Mouse (Mus musculus): ENCODE data around the gene Chp2. TPM values are rescaled to one million over a fixed set of nuclear protein-coding genes. Genes with fewer than 3 reads are reported as not detected.

Gene Chp2
- polyA plus RNA-seq, 1 experiment from 2014 or later, result 0.23 TPM

- WGBS, result 30% methylated on average over 21 of the region's 21 CpGs
- no peaks in the 10 kb centered on the region for H3K9me3 ChIP-seq (ENCODE audit: control insufficient read depth, low read length)
- no peaks in the 10 kb centered on the region for H3K27me3 ChIP-seq (ENCODE audit: control insufficient read depth, insufficient read depth, low read length)
- ATAC-seq (ENCODE audit: insufficient number of reproducible peaks, insufficient read depth, low FRiP score, low read depth), result no peak
- H3K9ac ChIP-seq (ENCODE audit: low read length), result no peak overlapping the region
- H3K4me2 ChIP-seq (ENCODE audit: low read length), result peak overlapping the region; percentile 28; the same call in 1 of the 2 replicates
- no peaks in the 10 kb centered on the region for H3K4me1 ChIP-seq (ENCODE audit: control insufficient read depth in 2 of 2, insufficient read depth in 2 of 2, low read length in 2 of 2)
- no peak overlapping the region for H3K27ac ChIP-seq (replicated peaks in 1 of 2; ENCODE audit: control insufficient read depth in 1 of 2, insufficient read depth in 1 of 2, low read depth in 2 of 2, low read length in 2 of 2)
- H3K36me3 ChIP-seq (ENCODE audit: control insufficient read depth, insufficient read depth, low read length), result no peaks in the 10 kb centered on the region
- no peak overlapping the region for H3K4me3 ChIP-seq (ENCODE audit: control insufficient read depth in 1 of 2, insufficient read depth in 1 of 2, low read depth in 1 of 2, low read length in 2 of 2)
These were observed 32.1 kb downstream of the Chp2 start for GRCm38 (mm10) chr7:122251197-122252011.

- Histone ChIP-seq H3K4me1 (ENCODE audit: control insufficient read depth in 2 of 2, insufficient read depth in 2 of 2, low read length in 2 of 2) (no peaks in the 10 kb centered on the region), H3K4me3 (ENCODE audit: control insufficient read depth in 1 of 2, insufficient read depth in 1 of 2, low read depth in 1 of 2, low read length in 2 of 2) (no peak overlapping the region), H3K36me3 (ENCODE audit: control insufficient read depth, insufficient read depth, low read length) (no peaks in the 10 kb centered on the region), H3K9me3 (ENCODE audit: control insufficient read depth, low read length) (no peaks in the 10 kb centered on the region), H3K4me2 (ENCODE audit: low read length) (no peak overlapping the region), H3K27ac (replicated peaks in 1 of 2; ENCODE audit: control insufficient read depth in 1 of 2, insufficient read depth in 1 of 2, low read depth in 2 of 2, low read length in 2 of 2) (no peak overlapping the region), H3K27me3 (ENCODE audit: control insufficient read depth, insufficient read depth, low read length) (no peaks in the 10 kb centered on the region), H3K9ac (ENCODE audit: low read length) (no peak overlapping the region)
- WGBS, result 64% methylated on average over 7 of the region's 7 CpGs
- no peak for ATAC-seq (ENCODE audit: insufficient number of reproducible peaks, insufficient read depth, low FRiP score, low read depth)
These were observed 37.4 kb downstream of the Chp2 start for GRCm38 (mm10) chr7:122256722-122257121.

- no peak overlapping the region for H3K27ac ChIP-seq (replicated peaks in 1 of 2; ENCODE audit: control insufficient read depth in 1 of 2, insufficient read depth in 1 of 2, low read depth in 2 of 2, low read length in 2 of 2)
- H3K27me3 ChIP-seq (ENCODE audit: control insufficient read depth, insufficient read depth, low read length), result no peaks in the 10 kb centered on the region
- no peaks in the 10 kb centered on the region for H3K36me3 ChIP-seq (ENCODE audit: control insufficient read depth, insufficient read depth, low read length)
- H3K9ac ChIP-seq (ENCODE audit: low read length), result no peak overlapping the region
- H3K4me2 ChIP-seq (ENCODE audit: low read length), result no peak overlapping the region
- H3K4me3 ChIP-seq (ENCODE audit: control insufficient read depth in 1 of 2, insufficient read depth in 1 of 2, low read depth in 1 of 2, low read length in 2 of 2), result no peak overlapping the region
- H3K9me3 ChIP-seq (ENCODE audit: control insufficient read depth, low read length), result no peaks in the 10 kb centered on the region
- 84% methylated on average over 4 of the region's 4 CpGs for WGBS
- no peaks in the 10 kb centered on the region for H3K4me1 ChIP-seq (ENCODE audit: control insufficient read depth in 2 of 2, insufficient read depth in 2 of 2, low read length in 2 of 2)
- ATAC-seq (ENCODE audit: insufficient number of reproducible peaks, insufficient read depth, low FRiP score, low read depth), result no peak
These were observed 39.2 kb downstream of the Chp2 start for GRCm38 (mm10) chr7:122258521-122258920.

GRCm38 (mm10) chr7:122260055-122260602 is 40.8 kb downstream of the Chp2 start:
- Histone ChIP-seq H3K27ac (replicated peaks in 1 of 2; ENCODE audit: control insufficient read depth in 1 of 2, insufficient read depth in 1 of 2, low read depth in 2 of 2, low read length in 2 of 2) (no peak overlapping the region), H3K4me1 (ENCODE audit: control insufficient read depth in 2 of 2, insufficient read depth in 2 of 2, low read length in 2 of 2) (no peaks in the 10 kb centered on the region), H3K9me3 (ENCODE audit: control insufficient read depth, low read length) (no peaks in the 10 kb centered on the region), H3K4me3 (ENCODE audit: control insufficient read depth in 1 of 2, insufficient read depth in 1 of 2, low read depth in 1 of 2, low read length in 2 of 2) (no peak overlapping the region), H3K36me3 (ENCODE audit: control insufficient read depth, insufficient read depth, low read length) (no peaks in the 10 kb centered on the region), H3K9ac (ENCODE audit: low read length) (no peak overlapping the region), H3K4me2 (ENCODE audit: low read length) (no peak overlapping the region), H3K27me3 (ENCODE audit: control insufficient read depth, insufficient read depth, low read length) (no peaks in the 10 kb centered on the region)
- no peak for ATAC-seq (ENCODE audit: insufficient number of reproducible peaks, insufficient read depth, low FRiP score, low read depth)
- WGBS, result 74% methylated on average over 5 of the region's 5 CpGs

GRCm38 (mm10) chr7:122268983-122269486 is 49.7 kb downstream of the Chp2 start:
- Histone ChIP-seq H3K27me3 (ENCODE audit: control insufficient read depth, insufficient read depth, low read length) (no peaks in the 10 kb centered on the region), H3K4me1 (ENCODE audit: control insufficient read depth in 2 of 2, insufficient read depth in 2 of 2, low read length in 2 of 2) (no peaks in the 10 kb centered on the region), H3K9ac (ENCODE audit: low read length) (no peak overlapping the region), H3K4me2 (ENCODE audit: low read length) (no peak overlapping the region), H3K36me3 (ENCODE audit: control insufficient read depth, insufficient read depth, low read length) (no peaks in the 10 kb centered on the region), H3K4me3 (ENCODE audit: control insufficient read depth in 1 of 2, insufficient read depth in 1 of 2, low read depth in 1 of 2, low read length in 2 of 2) (no peak overlapping the region), H3K9me3 (ENCODE audit: control insufficient read depth, low read length) (no peaks in the 10 kb centered on the region), H3K27ac (replicated peaks in 1 of 2; ENCODE audit: control insufficient read depth in 1 of 2, insufficient read depth in 1 of 2, low read depth in 2 of 2, low read length in 2 of 2) (no peak overlapping the region)
- 81% methylated on average over 4 of the region's 4 CpGs for WGBS
- ATAC-seq (ENCODE audit: insufficient number of reproducible peaks, insufficient read depth, low FRiP score, low read depth), result no peak

- H3K4me2 ChIP-seq (ENCODE audit: low read length), result no peak overlapping the region
- H3K4me1 ChIP-seq (ENCODE audit: control insufficient read depth in 2 of 2, insufficient read depth in 2 of 2, low read length in 2 of 2), result no peaks in the 10 kb centered on the region
- H3K36me3 ChIP-seq (ENCODE audit: control insufficient read depth, insufficient read depth, low read length), result no peaks in the 10 kb centered on the region
- WGBS, result 69% methylated on average over 2 of the region's 2 CpGs
- H3K4me3 ChIP-seq (ENCODE audit: control insufficient read depth in 1 of 2, insufficient read depth in 1 of 2, low read depth in 1 of 2, low read length in 2 of 2), result no peak overlapping the region
- no peaks in the 10 kb centered on the region; the same call in 1 of the 2 replicates for H3K27me3 ChIP-seq (ENCODE audit: control insufficient read depth, insufficient read depth, low read length)
- no peak overlapping the region for H3K27ac ChIP-seq (replicated peaks in 1 of 2; ENCODE audit: control insufficient read depth in 1 of 2, insufficient read depth in 1 of 2, low read depth in 2 of 2, low read length in 2 of 2)
- H3K9ac ChIP-seq (ENCODE audit: low read length), result no peak overlapping the region
- H3K9me3 ChIP-seq (ENCODE audit: control insufficient read depth, low read length), result no peaks in the 10 kb centered on the region
- no peak for ATAC-seq (ENCODE audit: insufficient number of reproducible peaks, insufficient read depth, low FRiP score, low read depth)
These were observed 53.0 kb downstream of the Chp2 start for GRCm38 (mm10) chr7:122272334-122272733.
